Mouse (Mus musculus): ENCODE data around the gene Gm20683. TPM values are rescaled to one million over a fixed set of nuclear protein-coding genes. Genes with fewer than 3 reads are reported as not detected.
A peak's percentile ranks its signal among the peaks of the same experiment; 100 is the strongest.

Gm20683 gene
- polyA plus RNA-seq (2014; fragmentation: Nextera tagmentation; extraction: Ambion mirVana): 1.3 and 1.7 TPM in 2 replicates

GRCm38 (mm10) chr17:25841117-25841880, at the start of gene Gm20683:
Gene Gm20683 (minus strand): TSS chr17:25841763.
- Histone ChIP-seq H3K4me2 (replicated peaks; ENCODE audit: low read depth, low read length) (no peak within 1 kb of the TSS), H3K4me1 (replicated peaks; ENCODE audit: control insufficient read depth, insufficient read depth, low read length) (peaks cover 13% of the 10 kb centered on the region), H3K4me3 (ENCODE audit: low read depth, low read length) (no peak within 1 kb of the TSS), H3K27ac (ENCODE audit: low read depth, low read length) (no peak within 1 kb of the TSS), H3K36me3 (ENCODE audit: control insufficient read depth, insufficient read depth, low read length) (peaks cover 24% of the 10 kb centered on the region), H3K9me3 (ENCODE audit: control insufficient read depth, low read length) (no peaks in the 10 kb centered on the region), H3K9ac (ENCODE audit: low read depth, low read length) (no peak within 1 kb of the TSS), H3K27me3 (ENCODE audit: control insufficient read depth, insufficient read depth, low read length) (no peaks in the 10 kb centered on the region)
- ATAC-seq (ENCODE audit: low FRiP score): no peak
- DNase-seq (ENCODE audit: low spot score): no peak
- 94% methylated on average over 22 of the region's 22 CpGs for WGBS

GRCm38 (mm10) chr17:25888837-25889236, 47.3 kb upstream of the Gm20683 start:
- ATAC-seq (ENCODE audit: low FRiP score) (no peak), DNase-seq (ENCODE audit: low spot score) (no peak)
- H3K4me1 ChIP-seq (replicated peaks; ENCODE audit: control insufficient read depth, insufficient read depth, low read length): 0 out of 2 replicates have a peak, but pooled peaks cover under 1% of the 10 kb centered on the region
- no peaks in the 10 kb centered on the region for H3K27me3 ChIP-seq (ENCODE audit: control insufficient read depth, insufficient read depth, low read length)
- H3K9me3 ChIP-seq (ENCODE audit: control insufficient read depth, low read length): no peaks in the 10 kb centered on the region
- no peaks in the 10 kb centered on the region for H3K36me3 ChIP-seq (ENCODE audit: control insufficient read depth, insufficient read depth, low read length)
- H3K27ac ChIP-seq (ENCODE audit: low read depth, low read length): no peak overlapping the region
- H3K9ac ChIP-seq (ENCODE audit: low read depth, low read length): no peak overlapping the region
- H3K4me2 ChIP-seq (replicated peaks; ENCODE audit: low read depth, low read length): no peak overlapping the region
- H3K4me3 ChIP-seq (ENCODE audit: low read depth, low read length): no peak overlapping the region
- 84% methylated on average over 3 of the region's 3 CpGs for WGBS

GRCm38 (mm10) chr17:25887467-25887866, 45.9 kb upstream of the Gm20683 start:
- no peak for DNase-seq (ENCODE audit: low spot score)
- Histone ChIP-seq H3K27me3 (ENCODE audit: control insufficient read depth, insufficient read depth, low read length) (no peaks in the 10 kb centered on the region), H3K36me3 (ENCODE audit: control insufficient read depth, insufficient read depth, low read length) (no peaks in the 10 kb centered on the region), H3K9ac (ENCODE audit: low read depth, low read length) (no peak overlapping the region), H3K4me3 (ENCODE audit: low read depth, low read length) (no peak overlapping the region), H3K4me1 (replicated peaks; ENCODE audit: control insufficient read depth, insufficient read depth, low read length) (no peaks in the 10 kb centered on the region; the same call in 1 of the 2 replicates), H3K27ac (ENCODE audit: low read depth, low read length) (no peak overlapping the region), H3K4me2 (replicated peaks; ENCODE audit: low read depth, low read length) (no peak overlapping the region), H3K9me3 (ENCODE audit: control insufficient read depth, low read length) (no peaks in the 10 kb centered on the region)
- no peak for ATAC-seq (ENCODE audit: low FRiP score)
- WGBS: 90% methylated on average over 10 of the region's 10 CpGs

GRCm38 (mm10) chr17:25886806-25887205, 45.2 kb upstream of the Gm20683 start:
- no peaks in the 10 kb centered on the region for H3K36me3 ChIP-seq (ENCODE audit: control insufficient read depth, insufficient read depth, low read length)
- peaks cover 3% of the 10 kb centered on the region for H3K4me1 ChIP-seq (replicated peaks; ENCODE audit: control insufficient read depth, insufficient read depth, low read length)
- no peaks in the 10 kb centered on the region for H3K9me3 ChIP-seq (ENCODE audit: control insufficient read depth, low read length)

GRCm38 (mm10) chr17:25885636-25886035, 44.1 kb upstream of the Gm20683 start:
- no peaks in the 10 kb centered on the region for H3K27me3 ChIP-seq (ENCODE audit: control insufficient read depth, insufficient read depth, low read length)
- no peak for DNase-seq (ENCODE audit: low spot score)
- 60% methylated on average over 4 of the region's 4 CpGs for WGBS
- no peak overlapping the region for H3K4me3 ChIP-seq (ENCODE audit: low read depth, low read length)
- H3K9ac ChIP-seq (ENCODE audit: low read depth, low read length): no peak overlapping the region
- peaks cover 14% of the 10 kb centered on the region for H3K4me1 ChIP-seq (replicated peaks; ENCODE audit: control insufficient read depth, insufficient read depth, low read length)
- H3K36me3 ChIP-seq (ENCODE audit: control insufficient read depth, insufficient read depth, low read length): no peaks in the 10 kb centered on the region
- H3K27ac ChIP-seq (ENCODE audit: low read depth, low read length): no peak overlapping the region
- H3K4me2 ChIP-seq (replicated peaks; ENCODE audit: low read depth, low read length): no peak overlapping the region
- ATAC-seq (ENCODE audit: low FRiP score): no peak
- no peaks in the 10 kb centered on the region for H3K9me3 ChIP-seq (ENCODE audit: control insufficient read depth, low read length)

More at GRCm38 (mm10) chr17:25886806-25887205, 45.2 kb upstream of the Gm20683 start:
- Histone ChIP-seq H3K4me2 (replicated peaks; ENCODE audit: low read depth, low read length) (no peak overlapping the region), H3K27me3 (ENCODE audit: control insufficient read depth, insufficient read depth, low read length) (no peaks in the 10 kb centered on the region), H3K9ac (ENCODE audit: low read depth, low read length) (no peak overlapping the region), H3K27ac (ENCODE audit: low read depth, low read length) (no peak overlapping the region), H3K4me3 (ENCODE audit: low read depth, low read length) (no peak overlapping the region)
- DNase-seq (ENCODE audit: low spot score) (no peak), ATAC-seq (ENCODE audit: low FRiP score) (no peak)

- H3K9me3 ChIP-seq (ENCODE audit: control insufficient read depth, low read length): no peaks in the 10 kb centered on the region
- H3K4me1 ChIP-seq (replicated peaks; ENCODE audit: control insufficient read depth, insufficient read depth, low read length): peaks cover 17% of the 10 kb centered on the region
- ATAC-seq (ENCODE audit: low FRiP score) (no peak), DNase-seq (ENCODE audit: low spot score) (no peak)
- no peaks in the 10 kb centered on the region for H3K36me3 ChIP-seq (ENCODE audit: control insufficient read depth, insufficient read depth, low read length)
- no peak overlapping the region for H3K9ac ChIP-seq (ENCODE audit: low read depth, low read length)
- H3K27me3 ChIP-seq (ENCODE audit: control insufficient read depth, insufficient read depth, low read length): no peaks in the 10 kb centered on the region
- no peak overlapping the region for H3K4me2 ChIP-seq (replicated peaks; ENCODE audit: low read depth, low read length)
- H3K4me3 ChIP-seq (ENCODE audit: low read depth, low read length): no peak overlapping the region
- WGBS: 87% methylated on average over 3 of the region's 3 CpGs
- H3K27ac ChIP-seq (ENCODE audit: low read depth, low read length): no peak overlapping the region
These were observed 42.3 kb upstream of the Gm20683 start for GRCm38 (mm10) chr17:25883824-25884223.

- H3K27ac ChIP-seq (ENCODE audit: low read depth, low read length): no peak overlapping the region
- 82% methylated on average over 8 of the region's 8 CpGs for WGBS
- no peaks in the 10 kb centered on the region for H3K36me3 ChIP-seq (ENCODE audit: control insufficient read depth, insufficient read depth, low read length)
- ATAC-seq (ENCODE audit: low FRiP score) (no peak), DNase-seq (ENCODE audit: low spot score) (no peak)
- no peaks in the 10 kb centered on the region for H3K27me3 ChIP-seq (ENCODE audit: control insufficient read depth, insufficient read depth, low read length)
- no peak overlapping the region for H3K4me2 ChIP-seq (replicated peaks; ENCODE audit: low read depth, low read length)
- peaks cover 17% of the 10 kb centered on the region for H3K4me1 ChIP-seq (replicated peaks; ENCODE audit: control insufficient read depth, insufficient read depth, low read length)
- no peak overlapping the region for H3K9ac ChIP-seq (ENCODE audit: low read depth, low read length)
- H3K9me3 ChIP-seq (ENCODE audit: control insufficient read depth, low read length): no peaks in the 10 kb centered on the region
- H3K4me3 ChIP-seq (ENCODE audit: low read depth, low read length): no peak overlapping the region
These were observed 41.7 kb upstream of the Gm20683 start for GRCm38 (mm10) chr17:25883268-25883667.

GRCm38 (mm10) chr17:25882306-25882705, 40.7 kb upstream of the Gm20683 start:
- no peak overlapping the region for H3K4me2 ChIP-seq (replicated peaks; ENCODE audit: low read depth, low read length)
- no peak for ATAC-seq (ENCODE audit: low FRiP score)
- peaks cover 17% of the 10 kb centered on the region for H3K4me1 ChIP-seq (replicated peaks; ENCODE audit: control insufficient read depth, insufficient read depth, low read length)
- H3K4me3 ChIP-seq (ENCODE audit: low read depth, low read length): no peak overlapping the region
- no peaks in the 10 kb centered on the region for H3K36me3 ChIP-seq (ENCODE audit: control insufficient read depth, insufficient read depth, low read length)
- no peaks in the 10 kb centered on the region for H3K9me3 ChIP-seq (ENCODE audit: control insufficient read depth, low read length)
- H3K9ac ChIP-seq (ENCODE audit: low read depth, low read length): no peak overlapping the region
- H3K27ac ChIP-seq (ENCODE audit: low read depth, low read length): peak overlapping the region; percentile 89
- no peak for DNase-seq (ENCODE audit: low spot score)
- 24% methylated on average over 5 of the region's 5 CpGs for WGBS
- H3K27me3 ChIP-seq (ENCODE audit: control insufficient read depth, insufficient read depth, low read length): no peaks in the 10 kb centered on the region

- DNase-seq (ENCODE audit: low spot score): no peak
- H3K27ac ChIP-seq (ENCODE audit: low read depth, low read length): peak overlapping the region; percentile 89
- no peak overlapping the region for H3K4me3 ChIP-seq (ENCODE audit: low read depth, low read length)
- H3K9ac ChIP-seq (ENCODE audit: low read depth, low read length): 0 out of 2 replicates have a peak overlapping the region, but pooled peaks have one; percentile 40
- H3K4me2 ChIP-seq (replicated peaks; ENCODE audit: low read depth, low read length): no peak overlapping the region
- H3K9me3 ChIP-seq (ENCODE audit: control insufficient read depth, low read length): no peaks in the 10 kb centered on the region
- 11% methylated on average over 4 of the region's 4 CpGs for WGBS
- ATAC-seq (ENCODE audit: low FRiP score): no peak
- peaks cover 17% of the 10 kb centered on the region for H3K4me1 ChIP-seq (replicated peaks; ENCODE audit: control insufficient read depth, insufficient read depth, low read length)
- H3K27me3 ChIP-seq (ENCODE audit: control insufficient read depth, insufficient read depth, low read length): no peaks in the 10 kb centered on the region
- H3K36me3 ChIP-seq (ENCODE audit: control insufficient read depth, insufficient read depth, low read length): no peaks in the 10 kb centered on the region
These were observed 40.1 kb upstream of the Gm20683 start for GRCm38 (mm10) chr17:25881691-25882090.
